Mouse (Mus musculus) v-Abl transformed pro-B cells (cell line): ENCODE data around the gene Cabp4.

ENCODE experiments used
- in situ Hi-C, 2 experiments: fragments of 400-800 bp; cut with MboI; formaldehyde crosslinking; loops; one replicate each; pipeline ENCODE4 v1.15.1; 2025; ENCODE audit not compliant: unreplicated experiment in 2 of 2

Cabp4 gene

GRCm38 (mm10) chr19:4166678-4167476, 23.0 kb upstream of the Cabp4 start:
- in situ Hi-C loops: loop anchor here (5.0 kb wide), 1 partner anchor 35 kb away; the partner anchor contains the start of gene Rad9a (in 2 of the 2)

- in situ Hi-C loops: loop anchor here (5.0 kb wide), 1 partner anchor 38 kb away; the partner anchor contains the start of gene Rad9a (in 2 of the 2)
Observed at GRCm38 (mm10) chr19:4164721-4165120, 20.9 kb upstream of the Cabp4 start.

GRCm38 (mm10) chr19:4164100-4164499, 20.3 kb upstream of the Cabp4 start:
- in situ Hi-C loops: no loop called here

DNA sequence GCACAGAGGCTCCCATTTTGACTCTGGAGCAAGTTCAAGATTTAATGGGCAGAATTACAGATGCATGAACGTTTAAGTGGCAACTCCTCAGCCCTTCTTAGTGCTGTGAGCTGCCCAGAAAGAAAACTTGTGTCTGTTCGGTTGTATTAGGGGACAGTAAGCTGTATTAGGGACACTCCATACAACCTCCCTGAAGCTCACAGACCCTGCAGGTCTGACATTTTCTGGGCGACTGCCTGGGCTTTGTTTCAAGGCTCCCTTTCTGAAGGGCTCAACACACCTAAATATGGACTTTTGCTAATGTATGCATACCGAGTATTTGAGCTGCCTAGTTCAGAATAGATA, 19.7 kb upstream of the Cabp4 start:
- in situ Hi-C loops: no loop called here

DNA sequence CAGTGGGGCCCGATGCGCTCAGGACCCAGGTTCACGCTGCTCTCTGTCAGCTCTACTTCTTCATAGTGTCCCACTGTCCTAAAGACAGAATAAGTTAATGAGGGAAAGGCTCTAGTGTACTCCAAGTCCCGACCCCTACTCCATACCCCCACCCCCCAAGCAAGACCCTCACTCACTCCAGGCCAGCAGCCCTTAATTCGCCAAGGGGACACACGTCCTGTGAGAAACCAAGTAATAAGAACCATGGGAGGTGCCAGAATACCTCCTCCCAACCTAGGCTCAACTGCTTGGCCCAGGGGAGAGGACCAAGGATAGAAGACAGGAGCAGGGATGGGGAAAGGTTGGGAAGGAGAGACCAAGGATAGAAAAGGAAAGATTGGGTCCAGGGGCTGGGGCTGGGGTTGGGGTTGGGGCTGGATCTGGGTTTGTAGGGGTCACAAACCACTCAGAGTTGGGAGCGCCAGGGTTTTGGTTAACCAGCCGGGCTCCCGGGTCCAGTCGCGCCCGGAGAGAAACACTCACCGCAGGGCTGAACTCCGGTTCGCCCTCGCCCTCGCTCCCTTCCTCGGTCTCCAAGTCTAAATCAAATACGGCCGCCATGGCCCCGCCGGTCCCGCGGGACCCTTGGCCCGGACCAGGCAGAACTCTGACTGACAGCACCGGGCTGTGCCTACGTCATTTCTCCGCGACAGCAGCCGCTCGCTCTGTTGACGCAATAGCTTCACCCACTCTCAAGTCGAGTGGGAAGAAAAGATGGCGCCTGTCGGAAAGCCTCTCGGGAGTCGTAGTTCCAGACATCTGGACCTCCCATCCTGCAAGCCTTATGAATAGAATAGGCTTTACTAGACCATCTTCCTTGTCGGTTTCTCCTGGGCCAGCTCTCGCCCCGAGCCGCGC, 19.1 kb upstream of the Cabp4 start, which contains the start of gene Rps6kb2:
Rps6kb2 (minus strand) TSS at position 709 of the 897 bp plus-strand sequence.
- in situ Hi-C loops: no loop called here

DNA sequence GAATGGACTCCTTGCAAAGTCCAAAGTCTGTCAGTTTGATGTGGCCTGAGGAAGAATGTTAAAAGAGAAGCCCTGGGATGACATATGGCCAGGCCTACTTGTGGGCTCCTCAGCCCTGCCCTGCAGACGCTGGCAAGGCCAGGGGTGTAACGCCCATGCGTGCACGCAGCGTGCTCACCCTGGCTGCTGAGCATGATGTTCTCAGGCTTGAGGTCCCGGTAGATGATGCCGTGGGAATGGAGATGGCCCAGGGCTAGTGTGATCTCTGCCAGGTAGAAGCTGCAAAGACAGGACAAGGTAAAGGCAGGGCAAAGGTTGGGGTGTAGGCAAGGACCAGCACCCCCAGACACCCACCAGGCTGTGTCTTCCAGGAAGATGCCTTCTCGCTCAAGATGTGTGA, 15.2 kb upstream of the Cabp4 start:
- in situ Hi-C loops: no loop called here

GRCm38 (mm10) chr19:4156771-4157170, 12.9 kb upstream of the Cabp4 start:
- in situ Hi-C loops: no loop called here

DNA sequence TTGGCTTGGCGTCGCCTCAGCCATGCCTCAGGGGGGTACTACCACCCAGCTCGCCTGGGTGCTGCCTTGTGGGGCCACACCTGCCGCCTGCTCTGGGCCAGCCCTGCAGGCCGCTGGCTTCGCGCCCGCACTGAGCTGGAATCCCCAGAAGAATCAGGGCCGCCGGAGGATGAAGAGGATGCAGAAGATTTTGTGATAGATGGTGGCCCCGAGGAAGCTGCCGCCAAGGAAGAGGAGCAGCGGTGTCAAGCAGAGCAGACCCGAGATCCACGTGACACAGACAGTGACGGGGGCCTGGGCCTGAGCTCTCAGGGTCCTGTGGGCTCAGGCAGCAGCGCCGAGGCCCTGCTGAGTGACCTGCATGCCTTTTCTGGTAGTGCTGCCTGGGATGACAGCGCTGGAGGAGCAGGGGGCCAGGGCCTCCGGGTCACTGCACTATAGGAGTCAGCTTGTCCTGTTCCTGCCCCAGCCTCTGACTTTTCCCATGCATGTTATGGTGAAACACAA, 12.3 kb upstream of the Cabp4 start:
- in situ Hi-C loops: no loop called here

- in situ Hi-C loops: no loop called here
Observed at GRCm38 (mm10) chr19:4155223-4156072, 11.6 kb upstream of the Cabp4 start.

DNA sequence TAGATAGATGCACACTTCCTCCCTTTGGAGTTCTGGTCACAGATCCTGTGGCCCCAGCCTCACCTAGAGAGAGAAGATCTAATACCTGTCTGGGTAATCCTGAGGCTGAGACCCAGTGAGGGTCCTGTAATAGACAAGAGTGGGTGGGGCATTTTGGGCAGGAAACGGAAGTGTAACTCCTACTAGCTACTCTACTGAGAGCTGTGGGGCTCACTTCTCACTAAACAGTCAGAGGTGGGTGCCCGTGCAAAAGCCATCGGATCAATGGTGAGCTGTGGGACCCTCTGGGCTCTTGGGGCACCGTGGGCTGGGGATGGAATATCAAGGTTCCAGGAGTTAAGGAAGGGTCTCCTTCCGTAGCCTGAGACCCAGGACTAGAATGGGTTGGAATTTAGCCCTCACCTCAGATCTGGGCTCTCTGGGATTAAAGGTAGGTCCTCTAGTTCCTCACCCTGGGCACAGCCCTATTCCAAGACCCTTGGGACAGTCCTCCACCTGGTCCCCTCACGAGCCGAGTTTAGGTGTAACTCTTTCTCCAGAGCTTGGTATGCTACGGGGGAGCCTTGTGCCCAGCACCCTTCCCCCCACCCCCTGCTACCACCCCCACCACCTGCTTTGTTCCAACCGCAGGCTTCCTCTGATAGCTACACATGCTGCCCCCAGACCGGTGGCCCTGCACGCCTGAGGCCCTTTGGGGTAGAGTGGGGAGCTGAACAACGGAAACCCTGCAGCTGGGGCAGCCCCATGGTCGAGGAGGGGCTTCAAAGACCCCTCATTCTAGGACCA, 10.8 kb upstream of the Cabp4 start:
- in situ Hi-C loops: no loop called here

DNA sequence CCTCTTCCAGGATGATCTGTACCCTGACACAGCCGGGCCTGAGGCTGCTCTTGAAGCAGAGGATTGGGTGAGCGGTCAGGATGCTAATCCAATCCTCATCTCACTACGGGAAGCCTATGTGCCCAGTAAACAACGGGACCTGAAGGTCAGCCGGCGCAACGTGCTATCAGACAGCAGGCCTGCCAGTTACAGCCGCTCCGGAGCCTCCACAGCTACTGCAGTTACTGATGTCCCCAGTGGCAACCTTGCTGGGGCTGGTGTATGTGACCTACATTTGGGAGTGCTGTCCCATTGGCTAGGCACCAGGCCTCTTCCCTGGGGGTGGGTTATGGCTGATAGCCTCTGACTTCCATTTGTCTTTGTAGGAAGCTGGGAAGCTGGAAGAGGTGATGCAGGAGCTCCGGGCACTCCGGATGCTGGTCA, 9.4 kb upstream of the Cabp4 start, which contains the start of gene Ptprcap:
Ptprcap (plus strand) TSS at position 373 of the 423 bp plus-strand sequence.
- in situ Hi-C loops: no loop called here

DNA sequence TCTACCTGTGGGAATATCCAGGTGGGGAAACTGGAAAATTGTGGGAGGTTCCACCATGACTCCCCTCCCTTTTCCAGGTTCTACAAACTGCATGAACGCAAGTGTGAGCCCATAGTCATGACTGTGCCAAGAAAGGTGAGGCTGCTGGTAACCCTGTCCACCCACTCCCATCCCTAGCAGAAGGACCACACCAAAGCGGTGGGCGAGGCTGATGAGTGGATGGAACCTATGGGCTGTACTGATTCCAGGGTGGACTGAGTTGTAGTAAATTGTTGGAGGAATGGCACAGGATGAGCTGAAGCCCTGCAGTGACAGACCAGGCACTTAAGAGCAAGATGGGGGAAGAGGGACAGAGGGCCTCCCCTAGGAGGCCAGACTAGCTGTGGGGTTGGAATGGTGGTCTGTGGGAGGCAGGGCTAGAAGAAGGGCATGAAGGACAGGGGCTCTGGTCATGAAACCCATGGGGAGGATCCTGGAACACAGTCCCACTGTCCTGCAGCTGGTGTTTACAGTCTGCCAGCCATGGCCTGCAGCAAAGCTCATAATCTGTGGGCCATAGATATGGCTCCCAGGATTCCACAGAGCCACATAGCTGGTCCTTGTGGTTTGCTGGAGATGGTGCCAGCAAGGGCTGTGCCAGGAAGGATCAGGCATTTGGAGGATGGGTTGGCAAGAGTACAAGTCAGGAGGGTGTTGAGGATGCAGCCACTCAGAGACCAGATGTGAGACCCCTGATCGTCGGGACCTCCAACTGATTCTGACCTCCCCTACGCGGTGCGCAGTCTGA, 8.8 kb upstream of the Cabp4 start:
- in situ Hi-C loops: no loop called here

DNA sequence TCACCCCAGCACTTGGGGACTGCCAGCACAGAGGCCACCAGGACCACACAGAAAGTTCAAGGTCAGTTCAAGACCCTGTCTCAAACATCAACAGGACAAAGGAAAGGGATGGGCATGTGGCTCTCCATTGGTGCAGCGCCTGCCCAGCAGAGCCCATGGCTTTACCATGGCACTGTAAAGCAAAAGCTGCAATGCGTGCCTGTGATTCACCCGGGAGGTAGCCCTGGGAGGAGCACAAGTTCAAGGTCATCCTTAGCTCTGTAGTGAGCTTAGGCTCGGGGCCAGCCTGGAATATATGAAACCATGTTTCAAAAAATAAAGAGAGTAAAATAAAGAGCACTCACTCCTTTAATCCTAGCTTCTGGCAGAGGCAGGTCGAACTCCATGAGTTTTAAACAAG, 8.1 kb upstream of the Cabp4 start:
- in situ Hi-C loops: no loop called here

GRCm38 (mm10) chr19:4151488-4151860, 7.6 kb upstream of the Cabp4 start:
- in situ Hi-C loops: no loop called here

DNA sequence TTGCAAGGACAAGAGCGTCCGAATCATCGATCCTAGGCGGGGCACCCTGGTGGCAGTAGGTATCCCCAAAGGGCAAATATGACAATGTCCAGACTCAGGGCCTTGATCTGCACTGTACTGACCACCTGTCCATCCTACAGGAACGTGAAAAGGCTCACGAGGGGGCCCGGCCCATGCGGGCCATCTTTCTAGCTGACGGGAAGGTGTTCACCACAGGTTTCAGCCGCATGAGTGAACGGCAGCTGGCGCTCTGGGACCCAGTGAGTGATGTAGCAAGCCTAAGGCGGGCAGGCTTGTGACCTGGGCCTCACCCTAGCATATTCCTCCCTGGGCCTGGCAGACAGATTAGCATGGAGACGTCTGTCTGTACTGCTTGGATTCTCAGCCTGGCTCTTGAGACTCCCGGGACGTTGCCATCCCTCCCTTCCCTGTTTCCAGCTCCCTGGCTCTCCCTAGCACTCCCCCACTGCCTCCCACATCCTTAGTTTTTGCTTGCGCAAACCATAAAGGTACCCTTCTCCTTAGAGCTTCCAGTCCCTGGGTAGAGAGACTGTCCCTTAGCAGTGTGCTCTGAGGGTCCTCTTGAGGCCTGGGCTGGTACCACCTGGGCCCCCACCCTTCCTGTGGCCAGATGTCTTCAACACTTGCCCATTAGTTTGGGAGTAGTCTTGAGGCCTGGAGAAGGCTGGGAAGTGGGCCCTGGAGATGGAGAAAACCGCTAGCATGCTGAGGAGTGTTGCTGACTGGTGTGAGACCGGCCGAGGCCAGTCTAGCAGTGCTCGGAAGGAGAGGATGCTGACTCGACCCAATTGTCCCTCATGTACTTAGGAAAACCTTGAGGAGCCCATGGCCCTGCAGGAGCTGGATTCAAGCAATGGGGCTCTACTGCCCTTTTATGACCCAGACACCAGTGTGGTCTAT, 7.0 kb upstream of the Cabp4 start:
- in situ Hi-C loops: no loop called here

DNA sequence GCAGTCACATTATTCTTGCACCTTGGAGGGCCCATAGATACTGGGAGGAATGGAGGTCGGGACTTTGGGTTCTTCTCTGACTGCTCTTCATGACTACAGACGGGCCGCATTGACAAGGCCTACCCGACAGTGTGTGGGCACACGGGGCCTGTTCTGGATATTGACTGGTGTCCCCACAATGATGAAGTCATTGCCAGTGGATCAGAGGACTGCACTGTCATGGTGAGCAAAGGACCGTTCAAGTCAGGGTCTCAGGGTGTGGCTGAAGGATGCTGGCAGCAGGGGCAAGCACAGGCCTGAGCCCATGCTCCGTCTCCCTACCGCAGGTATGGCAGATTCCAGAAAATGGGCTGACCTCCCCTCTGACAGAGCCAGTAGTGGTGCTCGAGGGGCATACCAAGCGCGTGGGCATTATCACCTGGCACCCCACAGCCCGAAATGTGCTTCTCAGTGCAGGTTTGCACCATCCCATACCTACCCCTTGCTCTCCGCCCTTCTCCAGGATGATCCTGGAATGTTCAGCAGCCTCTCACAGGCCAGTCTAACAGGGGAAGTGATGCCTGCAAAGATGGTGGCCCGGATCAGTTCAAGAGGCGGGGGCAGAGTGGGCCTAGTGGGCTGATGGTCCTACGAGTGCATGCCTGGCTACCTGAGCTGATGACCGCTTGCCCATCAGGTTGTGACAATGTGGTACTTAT, 6.1 kb upstream of the Cabp4 start:
- in situ Hi-C loops: no loop called here

DNA sequence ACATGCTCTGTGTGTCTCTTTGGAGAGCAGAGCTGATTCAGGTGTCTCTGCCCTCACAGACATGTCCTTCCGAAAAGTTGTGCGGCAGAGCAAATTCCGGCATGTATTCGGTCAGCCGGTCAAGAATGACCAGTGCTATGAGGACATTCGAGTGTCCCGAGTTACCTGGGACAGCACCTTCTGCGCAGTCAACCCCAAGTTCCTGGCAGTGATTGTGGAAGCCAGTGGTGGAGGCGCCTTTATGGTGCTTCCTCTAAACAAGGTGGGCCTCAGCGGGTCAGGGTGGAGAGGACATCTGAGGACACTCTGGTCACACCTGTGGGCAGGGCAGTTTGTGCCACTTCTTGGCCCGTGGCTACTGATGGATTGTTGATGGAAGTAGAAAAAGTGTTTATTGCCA, 5.5 kb upstream of the Cabp4 start:
- in situ Hi-C loops: no loop called here
